Mouse (Mus musculus) heart, postnatal 4 days (tissue): ENCODE results near the gene Otop3. TPM values are rescaled to one million over a fixed set of nuclear protein-coding genes. Genes with fewer than 3 reads are reported as not detected.

Experiments
- DNase-seq: peaks from one replicate; pipeline ENCODE4 v3.0.0; 2021
- total RNA-seq, 2 experiments: library from RNA; stranded (reverse); gene quantifications; 2 replicates each; pipeline ENCODE4 v1.2.3; 2021

Otop3 gene
- total RNA-seq, 2 experiments from 2014 or later: not detected

DNA sequence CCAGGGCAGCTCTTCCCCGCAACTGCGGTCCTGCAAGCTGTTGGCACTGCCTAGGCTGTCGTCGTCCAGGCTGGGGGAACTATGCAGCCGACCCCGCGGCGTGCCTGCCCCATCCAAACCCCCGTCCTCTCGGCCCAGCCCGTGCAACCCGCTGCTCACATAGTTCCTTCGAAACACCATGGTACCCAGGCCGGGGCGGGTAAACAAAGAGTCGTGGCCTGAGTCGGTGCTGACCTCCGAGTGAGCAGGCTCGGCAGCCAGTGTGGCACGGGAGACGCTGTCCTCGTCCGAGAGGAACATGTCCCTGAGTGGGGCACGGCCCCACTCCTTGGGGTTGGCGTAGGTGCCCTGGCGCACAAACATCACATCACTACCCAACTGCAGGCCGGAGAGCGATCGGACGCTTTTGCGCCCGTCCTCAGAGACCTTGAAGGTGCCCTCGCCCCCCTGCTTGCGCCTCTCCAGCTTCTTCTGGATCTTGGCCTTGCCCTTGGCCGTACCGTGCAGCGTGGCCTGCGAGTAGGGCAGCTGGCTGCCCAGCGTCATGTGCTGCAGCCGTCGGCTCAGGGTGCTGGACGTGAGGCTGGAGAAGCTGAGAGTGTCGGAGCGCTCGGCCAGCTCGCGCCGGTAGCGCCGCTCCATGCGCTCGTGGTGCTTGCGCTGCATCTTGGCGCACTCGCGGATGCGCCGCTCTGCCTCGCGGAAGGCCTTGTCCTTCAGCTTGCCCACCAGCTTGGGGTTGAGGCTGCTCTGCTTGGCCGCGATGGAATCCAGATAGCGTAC lies 16.1 kb upstream of the Otop3 start:
- DNase-seq: no peak

DNA sequence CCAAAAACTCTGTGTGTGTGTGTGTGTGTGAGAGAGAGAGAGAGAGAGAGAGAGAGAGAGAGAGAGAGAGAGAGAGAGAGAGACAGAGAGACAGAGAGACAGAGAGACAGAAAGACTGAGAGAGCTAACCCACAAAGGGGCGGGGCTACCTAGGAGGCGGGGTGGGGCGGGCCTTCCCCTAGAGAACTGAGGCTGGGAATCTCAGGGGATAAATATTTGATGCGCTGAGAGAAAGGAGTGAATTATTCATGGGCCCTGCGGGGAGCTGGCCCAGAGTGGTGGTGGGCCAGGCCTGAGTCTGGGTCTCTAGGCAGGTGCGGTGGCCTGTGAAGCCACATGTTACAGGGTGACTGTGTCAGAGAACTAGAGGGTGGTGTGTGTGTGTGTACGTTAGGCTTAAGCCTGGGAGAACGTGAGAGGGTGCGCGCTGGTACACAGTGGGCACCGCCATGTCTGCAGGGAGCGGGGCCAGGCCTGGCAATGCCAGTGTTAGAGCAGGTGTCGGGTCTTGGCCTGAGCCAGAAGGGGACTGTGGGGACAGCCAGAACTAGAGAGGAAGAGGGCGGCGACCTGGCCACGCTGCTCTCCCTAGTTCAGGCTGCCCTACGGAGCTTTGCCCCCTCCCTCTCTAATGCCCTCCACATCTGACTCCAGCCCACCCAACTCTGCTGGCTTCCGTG lies 14.7 kb upstream of the Otop3 start:
- DNase-seq: no peak

- DNase-seq: peak; percentile 73
Measured at GRCm38 (mm10) chr11:115321906-115322693, 12.4 kb upstream of the Otop3 start, which contains the start of gene Ush1g. Ush1g (minus strand) TSS chr11:115322041.

GRCm38 (mm10) chr11:115323354-115323753 lies 11.2 kb upstream of the Otop3 start:
- no peak for DNase-seq

DNA sequence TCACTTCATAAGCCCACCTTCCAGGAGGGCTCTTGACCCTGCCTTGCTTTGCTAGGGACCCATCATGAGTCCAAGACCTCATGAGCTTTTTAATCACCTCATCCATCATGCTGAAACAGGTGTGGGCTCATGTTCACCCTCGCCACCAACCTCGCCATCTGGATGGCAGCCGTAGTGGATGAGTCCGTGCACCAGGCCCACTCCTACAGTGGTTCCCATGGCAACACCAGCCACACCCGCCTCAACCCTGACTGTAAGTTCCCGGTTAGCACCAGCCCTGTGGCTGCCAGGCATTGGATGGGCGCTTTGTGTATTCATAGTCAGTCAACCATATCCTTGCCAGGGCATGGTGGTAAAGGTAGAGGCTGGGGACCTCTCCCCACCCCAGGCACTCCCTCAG lies 7.8 kb upstream of the Otop3 start:
- no peak for DNase-seq

- DNase-seq: no peak
Measured at GRCm38 (mm10) chr11:115329339-115329738, 5.2 kb upstream of the Otop3 start.

DNA sequence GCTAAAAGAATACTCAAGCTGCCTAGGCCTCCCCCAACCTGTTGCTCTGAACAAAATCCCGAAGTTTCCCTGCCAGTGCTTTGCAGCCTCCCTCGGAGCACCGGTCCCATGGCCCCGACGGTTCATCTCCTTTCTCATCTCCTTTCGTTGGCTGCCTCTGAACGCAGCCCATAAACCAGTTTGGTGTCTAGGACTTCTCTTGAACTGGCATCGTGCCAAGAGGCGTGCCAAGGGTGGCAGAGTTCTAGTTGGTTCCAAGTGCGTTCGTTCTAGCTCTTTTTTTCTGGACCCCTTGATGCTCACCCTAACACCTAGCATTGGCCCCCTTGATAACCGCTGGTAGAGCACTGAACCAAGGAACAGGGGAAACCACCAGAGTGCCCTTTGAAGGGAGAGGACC lies 692 bp downstream of the Otop3 start:
- no peak for DNase-seq

- DNase-seq: no peak
Measured at GRCm38 (mm10) chr11:115336115-115336514, 1.6 kb downstream of the Otop3 start.

- DNase-seq: no peak
Measured at GRCm38 (mm10) chr11:115337350-115337749, 2.8 kb downstream of the Otop3 start.

DNA sequence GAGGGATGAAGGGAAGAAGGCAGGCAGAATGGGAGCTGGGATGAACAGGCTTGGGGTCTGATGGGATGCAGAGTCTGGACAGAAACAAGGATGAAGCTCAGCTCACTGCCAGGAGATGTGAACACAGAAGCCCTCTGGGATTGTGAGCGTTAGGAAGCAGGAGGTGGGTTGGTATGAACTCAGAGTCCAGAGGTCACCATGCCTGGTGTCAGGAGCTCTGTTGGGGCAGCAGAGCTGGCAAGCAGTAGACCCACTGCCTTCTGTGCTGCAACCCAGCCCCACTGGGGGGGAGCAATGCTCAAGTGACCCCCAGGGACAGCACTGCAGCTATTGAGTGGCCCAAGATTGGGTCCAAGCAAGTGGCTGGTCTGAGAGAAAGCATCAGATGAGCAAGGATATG lies 3.3 kb downstream of the Otop3 start:
- DNase-seq: no peak

DNA sequence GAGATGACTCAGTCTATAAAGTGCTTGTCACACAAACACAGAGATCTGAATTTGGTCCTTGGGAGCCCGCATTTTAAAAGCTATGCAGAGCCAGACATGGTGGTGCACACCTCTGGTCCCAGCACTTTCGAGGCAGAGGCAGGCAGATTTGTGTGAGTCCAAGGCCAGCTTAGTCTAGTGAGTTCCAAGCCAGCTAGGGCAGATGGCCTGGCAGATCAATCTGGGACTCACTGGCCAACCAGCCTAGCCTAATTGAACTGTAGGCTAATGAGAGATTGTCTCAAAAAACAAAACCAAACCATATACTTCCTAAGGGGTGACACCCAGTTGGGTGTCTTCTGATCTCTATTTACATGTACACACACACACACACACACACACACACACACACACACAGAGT lies 6.7 kb downstream of the Otop3 start:
- no peak for DNase-seq

DNA sequence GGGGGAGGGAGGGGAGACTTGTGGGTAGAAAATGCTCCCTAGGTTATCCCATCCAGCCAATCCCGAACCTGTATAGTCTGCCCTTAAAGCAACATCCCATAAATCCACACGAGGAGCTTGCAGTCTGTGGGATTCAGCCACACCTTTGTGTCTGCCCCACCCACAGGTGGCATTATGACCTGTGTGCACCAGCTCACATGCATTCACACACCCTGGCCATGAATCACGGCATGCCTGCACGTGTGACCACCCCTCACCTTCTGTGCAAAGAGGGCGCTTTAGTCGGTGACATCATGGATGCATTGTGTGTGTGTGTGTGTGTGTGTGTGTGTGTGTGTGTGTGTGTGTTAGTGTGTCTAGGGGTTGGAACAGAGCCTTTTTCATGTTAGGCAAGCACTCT lies 7.3 kb downstream of the Otop3 start:
- DNase-seq: no peak

- no peak for DNase-seq
Measured at GRCm38 (mm10) chr11:115344967-115345366, 10.4 kb downstream of the Otop3 start.

DNA sequence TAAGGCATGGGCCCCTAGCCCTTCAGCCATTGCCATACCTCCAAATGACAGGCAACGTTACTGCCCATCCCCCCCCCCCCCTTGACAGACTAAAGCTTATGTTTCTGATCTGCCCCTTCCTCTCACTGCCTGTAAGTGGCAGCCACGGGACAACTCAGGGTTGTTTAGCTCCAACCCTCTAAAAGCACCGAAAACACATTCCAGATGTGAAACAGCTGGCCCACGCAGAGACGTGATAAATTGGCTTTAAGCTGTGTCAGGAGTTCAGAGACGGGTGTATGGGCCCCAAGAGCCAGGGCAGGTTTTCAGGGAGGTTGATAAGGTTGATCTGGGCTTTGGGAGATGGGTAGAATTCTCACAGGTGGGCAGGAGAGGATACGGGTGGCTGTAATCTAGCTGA lies 11.0 kb downstream of the Otop3 start:
- DNase-seq: no peak

- no peak for DNase-seq
Measured at GRCm38 (mm10) chr11:115348681-115349248, 14.2 kb downstream of the Otop3 start.

DNA sequence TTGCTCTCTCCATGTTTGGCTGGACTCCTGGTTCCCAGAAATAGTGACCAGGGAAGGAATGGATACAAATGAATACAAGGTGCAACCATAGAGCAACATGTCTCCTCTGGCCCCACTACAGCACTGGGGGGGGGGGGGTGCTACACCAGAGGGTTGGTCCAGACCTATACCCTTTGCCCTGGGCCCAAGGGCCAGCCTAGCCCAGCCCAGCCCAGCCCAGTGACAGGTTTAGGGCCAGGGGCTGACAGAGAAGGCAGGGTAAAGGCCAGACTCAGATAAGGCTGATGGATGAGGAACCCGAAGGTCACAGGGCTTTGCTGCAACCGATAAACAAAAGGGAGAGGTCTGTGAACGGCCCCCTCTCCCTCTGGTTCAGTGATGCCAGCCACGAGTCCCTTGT lies 15.4 kb downstream of the Otop3 start:
- no peak for DNase-seq

- DNase-seq: no peak
Measured at GRCm38 (mm10) chr11:115353375-115353774, 18.8 kb downstream of the Otop3 start.

- peak; percentile 82 for DNase-seq
Measured at GRCm38 (mm10) chr11:115354183-115354582, 19.7 kb downstream of the Otop3 start.

- DNase-seq: peak; percentile 84
Measured at GRCm38 (mm10) chr11:115358468-115358867, 23.9 kb downstream of the Otop3 start.

DNA sequence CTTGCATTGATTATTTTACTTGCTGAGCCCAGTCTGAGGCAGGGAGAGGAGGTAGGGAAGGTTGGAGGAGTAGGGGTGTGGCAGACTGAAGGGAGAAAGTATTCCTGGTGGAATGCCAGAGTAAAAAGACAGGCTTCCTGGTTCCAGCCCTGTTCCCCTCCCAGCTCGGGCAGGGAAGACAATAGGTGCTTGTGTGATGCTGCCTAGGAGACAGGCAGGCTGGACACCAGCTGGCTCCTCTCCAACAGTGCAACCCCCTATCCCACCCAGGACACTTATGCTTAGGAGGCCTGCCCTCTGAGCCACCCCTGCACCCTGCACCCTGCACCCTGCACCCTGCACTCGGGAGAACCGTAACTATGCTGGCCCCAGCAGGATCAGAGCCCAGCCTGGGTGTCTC lies 24.8 kb downstream of the Otop3 start:
- DNase-seq: peak; percentile 33

- DNase-seq: no peak
Measured at GRCm38 (mm10) chr11:115359726-115360125, 25.2 kb downstream of the Otop3 start.

DNA sequence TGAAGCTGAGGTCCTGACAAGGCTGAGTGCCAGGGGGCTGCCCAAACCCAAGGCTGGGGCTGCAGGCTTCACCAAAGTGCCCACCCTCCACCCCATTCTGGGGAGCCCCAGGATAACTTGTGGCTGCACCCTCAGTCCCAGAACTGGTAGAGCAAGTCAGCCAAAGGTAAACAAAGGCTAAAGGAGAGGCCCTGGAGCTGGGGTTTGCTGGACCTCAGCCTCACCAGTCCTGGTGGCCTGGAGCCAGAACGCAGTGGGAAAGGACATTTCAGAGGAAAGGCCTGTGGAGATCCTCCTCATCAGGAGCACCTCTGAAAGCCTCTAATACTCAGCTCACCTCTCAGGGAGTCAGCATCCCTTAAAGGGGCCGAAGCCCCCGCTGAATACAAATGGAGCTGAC lies 29.6 kb downstream of the Otop3 start:
- no peak for DNase-seq
